Mouse (Mus musculus) limb, embryonic 13.5 days (tissue): ENCODE measurements around the gene Hacd4. TPM values are rescaled to one million over a fixed set of nuclear protein-coding genes. Genes with fewer than 3 reads are reported as not detected.
"Not testable (repeated sequence)": the region's sequence is repeated elsewhere in the genome, so short reads cannot be mapped to it uniquely, and the experiment has no call there.

ENCODE experiments used
- ATAC-seq: fragments of 200-750 bp; cut with Nextera tagmentation; 2 replicates; pipeline ENCODE4 v1.8.0; 2017; ENCODE audit warnings: low read depth, moderate number of reproducible peaks, moderate TSS enrichment; ENCODE audit not compliant: low FRiP score
- H3K27ac ChIP-seq: fragments of 300-500 bp; sonication (generic); 2 replicates; pipeline ENCODE4 v1.5.1; 2015; ENCODE audit warnings: inconsistent platforms, mild to moderate bottlenecking, moderate library complexity
- H3K27me3 ChIP-seq: fragments of 300-500 bp; sonication (generic); 2 replicates; pipeline ENCODE4 v1.6.1; 2015; ENCODE audit warnings: mild to moderate bottlenecking, inconsistent platforms
- H3K36me3 ChIP-seq: fragments of 300-500 bp; sonication (generic); 2 replicates; pipeline ENCODE4 v1.6.1; 2015; ENCODE audit warnings: inconsistent platforms, mild to moderate bottlenecking, moderate library complexity
- H3K4me1 ChIP-seq: fragments of 300-500 bp; sonication (generic); 2 replicates; pipeline ENCODE4 v1.6.1; 2015; ENCODE audit warnings: inconsistent platforms
- H3K4me2 ChIP-seq: fragments of 300-500 bp; sonication (generic); replicated peaks from 2 replicates; pipeline ENCODE4 v1.6.1; 2015; ENCODE audit warnings: inconsistent platforms, mild to moderate bottlenecking, moderate library complexity
- H3K4me3 ChIP-seq: fragments of 300-500 bp; sonication (generic); 2 replicates; pipeline ENCODE4 v1.5.1; 2015; ENCODE audit warnings: moderate library complexity, mild to moderate bottlenecking, inconsistent platforms
- H3K9ac ChIP-seq: fragments of 300-500 bp; sonication (generic); 2 replicates; pipeline ENCODE4 v1.6.1; 2015; ENCODE audit warnings: mild to moderate bottlenecking, inconsistent platforms
- H3K9me3 ChIP-seq: fragments of 300-500 bp; sonication (generic); 2 replicates; pipeline ENCODE4 v1.6.1; 2016; ENCODE audit warnings: inconsistent platforms
- WGBS: fragments of 180-500 bp; shearing (Covaris S2); methylation state at CpG from one replicate; pipeline ENCODE4 v1.1.7; 2015; 5-methylcytosine and 5-hydroxymethylcytosine counted together
- polyA plus RNA-seq: library from polyadenylated mRNA; unstranded; fragments of >200 nt; fragmentation: Nextera tagmentation; extraction: Ambion mirVana; gene quantifications from 2 replicates; pipeline ENCODE4 v1.2.1, GENCODE M21; 2015

Hacd4 gene
- polyA plus RNA-seq, 1 experiment from 2014 or later, result 6.8 TPM

GRCm38 (mm10) chr4:88424563-88424962 is 14.2 kb downstream of the Hacd4 start:
- Histone ChIP-seq H3K27me3 (no peaks in the 10 kb centered on the region), H3K4me3 (no peak overlapping the region), H3K9me3 (no peaks in the 10 kb centered on the region), H3K36me3 (no peaks in the 10 kb centered on the region), H3K9ac (no peak overlapping the region), H3K4me2 (no peak overlapping the region), H3K27ac (no peak overlapping the region), H3K4me1 (no peaks in the 10 kb centered on the region; the same call in 1 of the 2 replicates)
- ATAC-seq, result no peak

- Histone ChIP-seq H3K27ac (no peak overlapping the region), H3K4me2 (no peak overlapping the region), H3K36me3 (no peaks in the 10 kb centered on the region), H3K9ac (no peak overlapping the region), H3K27me3 (no peaks in the 10 kb centered on the region), H3K9me3 (no peaks in the 10 kb centered on the region), H3K4me1 (no peaks in the 10 kb centered on the region), H3K4me3 (no peak overlapping the region)
- no peak for ATAC-seq
- 92% methylated on average over 5 of the region's 5 CpGs for WGBS
These were observed 19.4 kb downstream of the Hacd4 start for GRCm38 (mm10) chr4:88419378-88419777.

GRCm38 (mm10) chr4:88415017-88415416 is 23.7 kb downstream of the Hacd4 start:
- no peak overlapping the region for H3K4me2 ChIP-seq
- no peak overlapping the region for H3K4me3 ChIP-seq
- H3K36me3 ChIP-seq, result no peaks in the 10 kb centered on the region
- WGBS, result 62% methylated on average over 2 of the region's 2 CpGs
- H3K27me3 ChIP-seq, result no peaks in the 10 kb centered on the region
- no peaks in the 10 kb centered on the region for H3K4me1 ChIP-seq
- H3K9ac ChIP-seq, result no peak overlapping the region
- no peaks in the 10 kb centered on the region for H3K9me3 ChIP-seq
- no peak overlapping the region for H3K27ac ChIP-seq
- ATAC-seq, result no peak

GRCm38 (mm10) chr4:88412331-88412730 is 26.4 kb downstream of the Hacd4 start:
- Histone ChIP-seq H3K27me3 (no peaks in the 10 kb centered on the region), H3K27ac (no peak overlapping the region), H3K4me2 (no peak overlapping the region), H3K36me3 (no peaks in the 10 kb centered on the region; the same call in 1 of the 2 replicates), H3K9ac (no peak overlapping the region), H3K4me3 (no peak overlapping the region), H3K9me3 (no peaks in the 10 kb centered on the region), H3K4me1 (peaks cover 9% of the 10 kb centered on the region)
- no peak for ATAC-seq
- whole genome bisulfite sequencing, result 92% methylated on average over 2 of the region's 2 CpGs

DNA sequence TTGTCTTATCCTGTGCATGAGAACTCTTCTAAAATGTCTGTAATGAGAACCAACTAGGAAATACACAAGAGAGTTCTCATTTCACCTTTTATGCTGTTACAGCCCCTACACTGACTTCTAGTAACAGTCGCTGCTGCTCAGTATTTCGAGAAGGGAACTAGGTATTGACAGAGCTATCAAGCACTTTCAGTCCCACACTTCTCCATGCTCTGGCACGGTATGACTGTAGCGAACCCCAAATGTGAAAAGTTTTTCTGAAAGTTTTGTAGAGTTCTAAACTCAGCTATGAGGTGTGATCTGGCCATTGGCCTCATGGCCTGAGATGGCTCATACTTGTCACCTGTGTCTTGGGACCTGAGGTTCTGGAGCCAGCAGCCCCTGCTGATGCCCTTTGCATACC is 29.4 kb downstream of the Hacd4 start:
- WGBS, result 89% methylated on average over 4 of the region's 4 CpGs
- H3K9me3 ChIP-seq, result no peaks in the 10 kb centered on the region
- ATAC-seq, result no peak
- H3K4me2 ChIP-seq, result no peak overlapping the region
- H3K27me3 ChIP-seq, result no peaks in the 10 kb centered on the region
- H3K9ac ChIP-seq, result no peak overlapping the region
- H3K27ac ChIP-seq, result no peak overlapping the region
- peaks cover 15% of the 10 kb centered on the region for H3K4me1 ChIP-seq
- no peak overlapping the region for H3K4me3 ChIP-seq
- H3K36me3 ChIP-seq, result no peaks in the 10 kb centered on the region; the same call in 1 of the 2 replicates

GRCm38 (mm10) chr4:88406887-88407696 is 31.6 kb downstream of the Hacd4 start:
- ATAC-seq, result peak; percentile 71; the same call in 1 of the 2 replicates
- Histone ChIP-seq H3K36me3 (no peaks in the 10 kb centered on the region; the same call in 1 of the 2 replicates), H3K4me1 (peaks cover 15% of the 10 kb centered on the region), H3K27me3 (no peaks in the 10 kb centered on the region), H3K9ac (no peak overlapping the region), H3K4me3 (no peak overlapping the region), H3K4me2 (no peak overlapping the region), H3K27ac (no peak overlapping the region), H3K9me3 (no peaks in the 10 kb centered on the region)
- 84% methylated on average over 4 of the region's 4 CpGs for WGBS

DNA sequence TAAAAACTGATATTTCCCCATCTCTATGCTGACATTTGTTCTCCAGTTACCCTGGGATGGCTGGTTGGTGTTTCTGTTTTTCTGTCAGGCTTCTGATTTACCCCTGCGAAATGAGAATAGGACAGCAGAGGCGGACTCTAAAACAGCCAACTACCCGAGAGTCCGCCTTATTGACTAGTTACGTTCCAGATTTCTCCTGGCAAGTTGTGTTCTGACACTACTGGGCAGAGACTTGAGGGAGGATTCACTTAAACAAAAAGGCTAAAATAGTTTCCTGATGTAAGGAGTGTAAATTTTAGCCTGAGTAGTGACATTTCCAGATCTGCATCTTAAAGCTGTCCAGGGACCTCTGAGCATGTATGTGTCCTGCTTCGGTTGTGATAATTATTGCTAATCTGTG is 35.8 kb downstream of the Hacd4 start:
- H3K9me3 ChIP-seq, result no peaks in the 10 kb centered on the region
- no peak for ATAC-seq
- no peak overlapping the region for H3K4me3 ChIP-seq
- H3K4me1 ChIP-seq, result peaks cover 14% of the 10 kb centered on the region
- 82% methylated on average over 6 of the region's 6 CpGs for WGBS
- H3K9ac ChIP-seq, result no peak overlapping the region
- H3K27ac ChIP-seq, result no peak overlapping the region
- no peak overlapping the region for H3K4me2 ChIP-seq
- no peaks in the 10 kb centered on the region for H3K27me3 ChIP-seq
- no peaks in the 10 kb centered on the region; the same call in 1 of the 2 replicates for H3K36me3 ChIP-seq

DNA sequence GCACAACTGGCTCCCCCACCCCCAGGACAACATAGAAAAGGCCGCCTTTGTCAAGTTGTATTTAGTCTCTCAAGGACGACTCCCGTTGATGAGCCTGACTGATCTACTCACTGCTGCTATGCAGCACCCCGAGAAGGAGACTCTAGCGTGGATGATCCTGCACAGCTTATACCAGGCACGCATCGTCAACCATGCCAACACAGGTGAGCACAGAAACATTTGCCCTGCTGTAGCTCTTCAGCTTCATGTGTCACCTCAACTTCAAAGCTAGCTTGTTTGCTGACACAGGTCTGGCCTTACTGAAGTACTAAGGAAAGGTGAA is 37.8 kb downstream of the Hacd4 start:
- 90% methylated on average over 7 of the region's 7 CpGs for WGBS
- Histone ChIP-seq H3K27ac (no peak overlapping the region), H3K9ac (no peak overlapping the region), H3K4me1 (0 out of 2 replicates have a peak, but pooled peaks cover 2% of the 10 kb centered on the region), H3K9me3 (no peaks in the 10 kb centered on the region), H3K4me2 (no peak overlapping the region), H3K4me3 (no peak overlapping the region), H3K27me3 (no peaks in the 10 kb centered on the region), H3K36me3 (no peaks in the 10 kb centered on the region)
- ATAC-seq, result no peak

- ATAC-seq, result no peak
- Histone ChIP-seq H3K4me1 (0 out of 2 replicates have a peak, but pooled peaks cover 2% of the 10 kb centered on the region), H3K4me2 (no peak overlapping the region), H3K9me3 (no peaks in the 10 kb centered on the region), H3K36me3 (no peaks in the 10 kb centered on the region), H3K9ac (no peak overlapping the region), H3K4me3 (no peak overlapping the region), H3K27me3 (no peaks in the 10 kb centered on the region), H3K27ac (no peak overlapping the region)
- 78% methylated on average over 9 of the region's 9 CpGs for WGBS
These were observed 38.3 kb downstream of the Hacd4 start for GRCm38 (mm10) chr4:88400302-88400991.

DNA sequence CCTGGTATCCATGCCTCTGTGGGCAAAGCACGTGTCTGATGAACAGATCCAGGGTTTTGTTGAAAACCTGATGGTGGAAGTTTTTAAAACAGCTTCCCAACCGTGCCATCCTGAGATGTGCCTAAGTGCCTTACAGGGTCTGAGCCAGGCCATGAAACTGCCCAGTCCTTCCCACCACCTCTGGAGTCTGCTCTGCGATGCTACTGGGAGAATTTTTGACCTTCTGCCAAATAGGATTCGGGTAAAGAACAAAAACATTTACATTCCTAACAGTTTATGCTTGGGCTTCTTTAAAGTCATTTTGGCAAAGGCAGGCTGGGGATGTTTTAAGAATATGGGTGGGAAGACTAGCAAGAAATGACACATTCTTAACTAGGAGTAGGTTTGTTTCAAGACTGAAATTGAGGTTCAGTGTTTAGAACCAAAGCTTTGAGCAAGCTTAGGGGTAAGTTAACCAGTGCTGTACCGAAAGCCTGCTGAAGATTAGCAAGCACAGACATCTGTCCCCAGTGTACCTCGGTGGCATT is 41.7 kb downstream of the Hacd4 start:
- ATAC-seq, result no peak
- Histone ChIP-seq H3K27me3 (no peaks in the 10 kb centered on the region), H3K4me2 (no peak overlapping the region), H3K36me3 (no peaks in the 10 kb centered on the region), H3K4me3 (no peak overlapping the region), H3K9ac (no peak overlapping the region), H3K4me1 (0 out of 2 replicates have a peak, but pooled peaks cover 2% of the 10 kb centered on the region), H3K27ac (no peak overlapping the region), H3K9me3 (no peaks in the 10 kb centered on the region)
- WGBS, result 77% methylated on average over 6 of the region's 6 CpGs

DNA sequence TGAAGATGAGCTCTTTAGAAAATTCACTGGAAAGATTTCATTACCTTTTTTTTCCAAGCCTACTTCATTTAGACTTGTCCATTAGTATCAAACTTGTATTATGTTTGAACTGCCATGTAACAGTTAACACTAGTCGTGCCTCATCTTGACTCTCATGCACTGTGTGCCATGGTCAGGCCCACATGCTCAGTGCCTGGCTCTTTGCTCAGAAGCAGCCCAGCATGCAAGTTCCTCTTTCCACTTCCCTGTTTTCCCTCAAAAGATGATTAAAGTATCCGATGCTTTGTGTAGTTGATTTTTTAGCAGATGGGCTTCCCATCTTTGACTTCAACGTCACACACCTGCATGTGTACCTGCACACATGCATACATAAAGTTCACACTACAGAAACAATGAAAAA is 43.0 kb downstream of the Hacd4 start:
- WGBS, result 89% methylated on average over 3 of the region's 3 CpGs

GRCm38 (mm10) chr4:88390596-88390995 is 48.1 kb downstream of the Hacd4 start:
- 69% methylated on average over 1 of the region's 1 CpGs for WGBS

More for the DNA sequence above, 43.0 kb downstream of the Hacd4 start:
- no peaks in the 10 kb centered on the region for H3K9me3 ChIP-seq
- H3K27ac ChIP-seq, result no peak overlapping the region
- no peaks in the 10 kb centered on the region for H3K36me3 ChIP-seq
- H3K4me2 ChIP-seq, result no peak overlapping the region
- H3K9ac ChIP-seq, result no peak overlapping the region
- H3K4me1 ChIP-seq, result no peaks in the 10 kb centered on the region
- no peak for ATAC-seq
- H3K27me3 ChIP-seq, result no peaks in the 10 kb centered on the region
- H3K4me3 ChIP-seq, result no peak overlapping the region

More at GRCm38 (mm10) chr4:88390596-88390995, 48.1 kb downstream of the Hacd4 start:
- H3K4me1 ChIP-seq, H3K4me2 ChIP-seq, H3K9ac ChIP-seq, H3K27me3 ChIP-seq, H3K9me3 ChIP-seq, H3K4me3 ChIP-seq, ATAC-seq, H3K27ac ChIP-seq, H3K36me3 ChIP-seq: not testable (repeated sequence)
